Mouse (Mus musculus): Measurements from ENCODE around the gene Dpp10. TPM values are rescaled to one million over a fixed set of nuclear protein-coding genes. Genes with fewer than 3 reads are reported as not detected.

Gene Dpp10
- 0.04 and 0.19 TPM in 2 replicates for polyA plus RNA-seq (2015; fragmentation: Nextera tagmentation; extraction: Ambion mirVana)

DNA sequence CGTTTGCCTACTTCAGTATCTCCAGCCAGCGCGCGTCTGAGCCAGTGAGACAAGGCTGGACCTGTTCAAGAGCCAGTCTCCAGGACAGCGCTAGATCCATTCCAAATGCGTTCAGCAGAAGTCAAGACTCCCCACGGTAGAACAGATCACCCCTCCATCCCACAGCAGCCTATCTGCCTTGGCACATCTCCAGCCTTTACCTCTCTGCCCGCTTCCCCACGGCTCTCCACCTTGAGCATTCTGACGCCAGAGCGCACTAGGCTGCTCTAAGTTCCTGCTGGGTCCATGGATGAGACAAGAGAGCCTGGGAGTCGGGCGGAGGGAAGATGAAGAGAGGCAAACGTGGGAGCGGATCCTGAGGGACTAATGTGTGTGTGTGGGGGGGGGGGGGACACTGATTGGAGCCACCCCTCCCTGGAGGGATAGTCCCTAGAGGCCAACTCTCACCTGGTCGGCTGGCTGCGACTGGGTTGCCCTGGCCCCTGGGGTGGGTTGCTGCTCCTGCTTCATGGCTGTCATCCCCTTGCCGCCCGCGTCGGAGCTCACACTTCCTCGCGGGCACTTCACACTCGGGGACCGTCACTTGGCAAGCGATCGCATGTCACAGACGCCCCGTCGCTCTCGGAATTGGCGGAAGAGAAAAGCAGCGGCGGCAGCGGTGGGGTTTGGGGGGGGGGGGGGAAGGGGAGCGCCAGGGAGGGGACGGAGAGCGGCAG lies at the start of gene Dpp10:
Dpp10 (minus strand) TSS at position 635 of the 716 bp plus-strand sequence.
- H3K36me3 ChIP-seq = no peaks in the 10 kb centered on the region
- peaks cover 10% of the 10 kb centered on the region for H3K4me1 ChIP-seq
- H3K4me2 ChIP-seq = peak within 1 kb of the TSS; percentile 87
- WGBS = under 1% methylated on average over 27 of the region's 38 CpGs
- peaks cover 63% of the 10 kb centered on the region for H3K27me3 ChIP-seq (replicated peaks)
- peak within 1 kb of the TSS; percentile 44; the same call in 1 of the 2 replicates for H3K9ac ChIP-seq
- H3K9me3 ChIP-seq = no peaks in the 10 kb centered on the region
- peak within 1 kb of the TSS; percentile 51 for H3K4me3 ChIP-seq
- no peak within 1 kb of the TSS for H3K27ac ChIP-seq (replicated peaks)
- ATAC-seq (ENCODE audit: extremely low read depth, insufficient number of reproducible peaks, low FRiP score, low TSS enrichment) = no peak

DNA sequence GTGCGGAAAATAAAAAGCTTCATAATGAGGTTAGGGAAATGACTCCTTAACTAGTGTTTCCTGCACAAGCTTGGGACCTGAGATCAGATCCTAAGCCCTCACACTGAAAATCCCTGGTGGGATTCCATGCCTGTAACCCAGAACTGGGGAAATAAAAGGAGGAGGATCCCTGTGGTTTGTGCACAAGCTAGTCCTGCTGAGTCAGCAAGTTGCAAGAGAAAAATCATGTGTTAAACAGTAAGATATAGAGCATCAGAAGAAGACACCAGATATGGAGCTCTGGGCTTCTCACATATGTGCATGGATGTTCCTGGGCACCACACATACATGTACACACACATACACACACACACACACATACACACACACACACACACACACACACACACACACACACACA lies 3.2 kb upstream of the Dpp10 start:
- Histone ChIP-seq H3K9ac (no peak overlapping the region), H3K9me3 (no peaks in the 10 kb centered on the region), H3K36me3 (no peaks in the 10 kb centered on the region), H3K27ac (replicated peaks) (no peak overlapping the region), H3K4me3 (no peak overlapping the region), H3K4me1 (peaks cover 10% of the 10 kb centered on the region), H3K4me2 (no peak overlapping the region), H3K27me3 (replicated peaks) (peaks cover 53% of the 10 kb centered on the region)
- 85% methylated on average over 1 of the region's 1 CpGs for WGBS
- no peak for ATAC-seq (ENCODE audit: extremely low read depth, insufficient number of reproducible peaks, low FRiP score, low TSS enrichment)

DNA sequence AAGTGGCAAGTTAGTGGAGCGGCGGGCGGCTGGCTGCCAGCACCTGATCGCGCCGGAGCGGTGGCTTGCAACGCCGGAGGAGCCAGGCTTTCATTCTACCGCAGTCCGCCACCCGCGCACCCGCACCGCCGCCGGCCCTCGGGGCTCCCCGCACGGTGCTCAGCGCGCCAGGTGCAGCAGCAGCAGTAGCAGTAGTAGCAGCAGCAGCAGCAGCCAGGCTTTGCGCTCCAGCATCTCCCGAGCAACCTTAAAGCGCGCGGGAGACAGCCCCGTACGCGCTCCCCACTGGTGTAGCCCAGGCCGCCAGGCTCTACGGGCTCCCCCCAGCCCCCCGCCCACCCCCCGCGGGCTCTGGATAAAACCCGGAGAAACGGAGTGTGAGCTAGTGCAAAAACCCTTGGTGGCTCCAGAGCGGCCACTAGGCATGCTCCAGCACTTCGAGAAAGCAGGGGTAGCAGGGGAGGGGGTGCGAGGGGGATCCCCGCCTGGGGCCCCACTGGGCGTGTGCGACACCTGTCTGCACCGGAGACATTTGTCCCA lies 472 bp upstream of the Dpp10 start:
- Histone ChIP-seq H3K27me3 (replicated peaks) (peaks cover 63% of the 10 kb centered on the region), H3K9ac (peak overlapping the region; percentile 44; the same call in 1 of the 2 replicates), H3K4me1 (peaks cover 10% of the 10 kb centered on the region), H3K4me3 (peak overlapping the region; percentile 51), H3K36me3 (no peaks in the 10 kb centered on the region), H3K4me2 (peak overlapping the region; percentile 87), H3K27ac (replicated peaks) (no peak overlapping the region), H3K9me3 (no peaks in the 10 kb centered on the region)
- WGBS = under 1% methylated on average over 44 of the region's 44 CpGs
- no peak; the same call in 1 of the 2 replicates for ATAC-seq (ENCODE audit: extremely low read depth, insufficient number of reproducible peaks, low FRiP score, low TSS enrichment)

DNA sequence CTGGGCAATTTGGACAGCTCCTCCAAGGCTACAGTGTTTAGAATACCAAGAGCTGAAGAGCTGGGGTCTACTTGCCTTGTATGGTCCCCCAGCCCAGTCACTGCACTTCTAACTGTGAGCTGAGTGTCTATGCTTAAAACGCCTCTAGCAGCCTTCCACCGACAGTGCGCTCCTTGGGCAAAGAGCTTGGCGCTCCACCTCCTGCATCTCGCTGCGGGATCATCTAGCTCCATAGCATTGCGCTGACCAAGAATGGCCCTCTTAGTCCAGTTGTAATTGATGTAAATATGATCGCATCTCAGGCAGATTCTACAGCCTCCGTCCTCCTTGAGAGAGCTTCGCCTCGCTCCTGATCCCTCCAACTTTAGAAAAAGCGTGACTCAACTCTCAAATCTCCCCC lies 1.2 kb downstream of the Dpp10 start:
- Histone ChIP-seq H3K27me3 (replicated peaks) (peaks cover 55% of the 10 kb centered on the region), H3K4me3 (no peak overlapping the region), H3K4me1 (peaks cover 10% of the 10 kb centered on the region), H3K27ac (replicated peaks) (no peak overlapping the region), H3K36me3 (no peaks in the 10 kb centered on the region), H3K4me2 (no peak overlapping the region), H3K9me3 (no peaks in the 10 kb centered on the region), H3K9ac (no peak overlapping the region)
- WGBS = 20% methylated on average over 12 of the region's 12 CpGs
- no peak for ATAC-seq (ENCODE audit: extremely low read depth, insufficient number of reproducible peaks, low FRiP score, low TSS enrichment)

DNA sequence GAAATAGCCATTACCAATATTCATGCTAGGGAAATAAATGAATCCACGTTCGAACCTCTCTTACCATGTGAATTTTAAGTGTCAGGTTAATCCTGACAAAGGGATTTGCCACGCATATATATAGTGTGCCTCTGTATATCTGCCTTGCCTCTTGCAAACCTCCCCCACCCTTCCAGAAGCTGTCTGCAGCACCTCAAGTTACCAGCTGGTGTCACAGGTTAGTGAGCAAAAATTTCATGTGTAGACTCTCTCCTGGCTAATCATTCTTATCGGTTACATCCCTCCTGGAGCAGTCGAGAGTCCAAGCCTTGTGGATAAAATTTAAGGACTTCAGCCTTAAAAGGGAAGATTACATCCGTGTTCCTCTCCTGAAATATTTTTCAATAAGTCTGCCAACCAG lies 1.9 kb downstream of the Dpp10 start:
- no peak for ATAC-seq (ENCODE audit: extremely low read depth, insufficient number of reproducible peaks, low FRiP score, low TSS enrichment)

DNA sequence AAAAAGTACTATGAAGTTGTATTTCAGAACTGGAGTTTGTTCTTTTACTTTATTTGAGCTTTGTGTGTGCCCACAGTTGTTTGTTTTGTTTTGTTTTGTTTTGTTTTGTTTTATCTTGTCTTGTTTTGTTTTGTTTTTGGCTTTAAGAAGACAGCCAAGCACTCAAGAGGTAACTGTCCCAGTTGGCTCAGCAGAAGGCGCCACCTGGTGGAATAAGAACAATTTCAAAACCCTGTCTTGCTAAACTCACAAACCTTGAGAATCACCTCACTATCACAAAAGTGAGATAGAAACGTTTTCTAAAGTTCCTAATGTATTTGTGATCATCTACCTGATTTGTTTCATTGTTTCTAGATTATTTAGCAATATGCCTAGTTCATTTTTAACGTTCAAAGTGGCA lies 3.8 kb downstream of the Dpp10 start:
- Histone ChIP-seq H3K9me3 (no peaks in the 10 kb centered on the region), H3K4me1 (peaks cover 10% of the 10 kb centered on the region), H3K27ac (replicated peaks) (no peak overlapping the region), H3K36me3 (no peaks in the 10 kb centered on the region), H3K27me3 (replicated peaks) (peaks cover 40% of the 10 kb centered on the region), H3K4me3 (no peak overlapping the region), H3K4me2 (no peak overlapping the region), H3K9ac (no peak overlapping the region)
- ATAC-seq (ENCODE audit: extremely low read depth, insufficient number of reproducible peaks, low FRiP score, low TSS enrichment) = no peak
- WGBS = 8% methylated on average over 3 of the region's 3 CpGs

More for the DNA sequence above, 1.9 kb downstream of the Dpp10 start:
- H3K36me3 ChIP-seq = no peaks in the 10 kb centered on the region
- no peak overlapping the region for H3K4me3 ChIP-seq
- no peak overlapping the region for H3K4me2 ChIP-seq
- no peaks in the 10 kb centered on the region for H3K9me3 ChIP-seq
- WGBS = 48% methylated on average over 6 of the region's 6 CpGs
- H3K9ac ChIP-seq = no peak overlapping the region
- H3K27me3 ChIP-seq (replicated peaks) = peaks cover 51% of the 10 kb centered on the region
- H3K4me1 ChIP-seq = peaks cover 10% of the 10 kb centered on the region
- H3K27ac ChIP-seq (replicated peaks) = no peak overlapping the region

DNA sequence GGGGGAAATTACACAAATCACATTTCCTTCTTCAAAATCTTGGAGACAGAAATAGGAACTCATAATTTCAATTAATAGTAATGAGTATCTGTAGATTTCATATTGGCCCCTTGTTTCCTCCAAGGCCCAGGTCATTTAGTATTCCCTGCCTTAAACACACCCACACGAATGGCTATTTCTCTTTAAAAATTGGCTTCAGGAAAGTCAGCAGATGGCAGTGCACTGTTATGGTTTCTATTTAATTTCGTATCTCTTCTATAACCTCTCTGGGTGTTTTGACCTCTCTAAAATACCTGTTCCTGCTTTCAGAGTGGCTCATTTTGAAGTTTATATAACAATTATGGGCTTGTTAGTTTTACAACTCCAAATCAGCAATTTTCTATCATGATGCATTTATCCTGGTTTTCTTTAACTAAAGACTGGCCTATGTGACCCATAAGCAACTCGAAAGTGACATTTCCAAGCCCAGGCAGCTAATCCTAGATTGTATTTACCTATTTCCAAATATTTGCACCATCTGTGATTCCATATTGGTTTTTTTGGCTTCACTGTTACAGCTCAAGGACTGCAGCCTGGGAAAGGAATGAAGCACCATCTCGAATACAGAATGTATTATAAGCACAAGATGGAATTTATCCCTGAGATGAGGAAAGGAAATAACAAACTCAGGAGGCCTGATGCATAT lies 9.9 kb downstream of the Dpp10 start:
- Histone ChIP-seq H3K9me3 (no peaks in the 10 kb centered on the region), H3K36me3 (no peaks in the 10 kb centered on the region), H3K4me2 (no peak overlapping the region), H3K27me3 (replicated peaks) (no peaks in the 10 kb centered on the region), H3K4me3 (no peak overlapping the region), H3K9ac (no peak overlapping the region), H3K4me1 (no peaks in the 10 kb centered on the region), H3K27ac (replicated peaks) (no peak overlapping the region)
- no peak for ATAC-seq (ENCODE audit: extremely low read depth, insufficient number of reproducible peaks, low FRiP score, low TSS enrichment)
- WGBS = 57% methylated on average over 4 of the region's 4 CpGs

DNA sequence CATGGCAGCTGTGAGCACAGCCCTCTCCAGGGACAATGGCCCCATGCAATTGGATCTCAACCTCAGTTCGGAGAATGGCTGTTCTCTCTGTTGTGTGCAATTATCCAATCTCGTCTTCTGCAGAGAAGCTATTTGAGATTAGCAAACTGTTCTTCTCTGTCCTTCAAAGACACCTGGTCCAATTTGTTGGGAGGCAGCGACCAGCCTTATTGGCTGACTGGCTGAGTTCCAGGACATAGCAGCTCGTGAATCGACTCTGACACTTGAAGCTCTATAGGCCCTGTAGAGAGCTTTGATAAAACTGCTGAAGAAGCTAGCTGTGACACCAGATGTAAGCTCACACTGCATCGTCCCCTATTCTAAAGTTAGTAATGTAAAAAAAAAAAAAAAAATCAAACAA lies 12.7 kb downstream of the Dpp10 start:
- no peak for ATAC-seq (ENCODE audit: extremely low read depth, insufficient number of reproducible peaks, low FRiP score, low TSS enrichment)
- Histone ChIP-seq H3K27ac (replicated peaks) (no peak overlapping the region), H3K36me3 (no peaks in the 10 kb centered on the region), H3K4me1 (no peaks in the 10 kb centered on the region), H3K27me3 (replicated peaks) (no peaks in the 10 kb centered on the region), H3K9ac (no peak overlapping the region), H3K4me2 (no peak overlapping the region), H3K9me3 (no peaks in the 10 kb centered on the region), H3K4me3 (no peak overlapping the region)
- WGBS = 64% methylated on average over 6 of the region's 6 CpGs

DNA sequence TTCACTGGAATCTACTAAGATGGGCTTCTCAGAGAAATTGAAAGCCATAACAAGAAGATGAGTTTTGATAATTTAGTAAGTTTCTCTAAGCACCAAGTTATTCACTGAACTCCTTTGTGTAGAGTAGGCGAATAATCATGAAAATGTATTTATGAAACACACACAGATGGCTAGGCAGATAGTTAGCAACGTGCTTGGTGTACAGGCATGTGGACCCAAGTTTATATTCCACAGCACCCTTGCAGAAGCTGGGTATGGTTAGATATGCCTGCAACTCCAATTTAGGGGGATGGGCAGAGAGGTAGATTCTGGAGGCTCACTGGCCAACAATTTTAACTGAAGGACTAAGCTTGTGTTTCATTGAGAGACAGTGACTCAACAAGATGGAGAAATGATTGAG lies 13.4 kb downstream of the Dpp10 start:
- no peaks in the 10 kb centered on the region for H3K9me3 ChIP-seq
- 60% methylated on average over 2 of the region's 2 CpGs for WGBS
- no peak overlapping the region for H3K9ac ChIP-seq
- H3K4me1 ChIP-seq = no peaks in the 10 kb centered on the region
- no peak overlapping the region for H3K4me3 ChIP-seq
- H3K27me3 ChIP-seq (replicated peaks) = no peaks in the 10 kb centered on the region
- H3K27ac ChIP-seq (replicated peaks) = no peak overlapping the region
- no peak for ATAC-seq (ENCODE audit: extremely low read depth, insufficient number of reproducible peaks, low FRiP score, low TSS enrichment)
- no peak overlapping the region for H3K4me2 ChIP-seq
- no peaks in the 10 kb centered on the region for H3K36me3 ChIP-seq

DNA sequence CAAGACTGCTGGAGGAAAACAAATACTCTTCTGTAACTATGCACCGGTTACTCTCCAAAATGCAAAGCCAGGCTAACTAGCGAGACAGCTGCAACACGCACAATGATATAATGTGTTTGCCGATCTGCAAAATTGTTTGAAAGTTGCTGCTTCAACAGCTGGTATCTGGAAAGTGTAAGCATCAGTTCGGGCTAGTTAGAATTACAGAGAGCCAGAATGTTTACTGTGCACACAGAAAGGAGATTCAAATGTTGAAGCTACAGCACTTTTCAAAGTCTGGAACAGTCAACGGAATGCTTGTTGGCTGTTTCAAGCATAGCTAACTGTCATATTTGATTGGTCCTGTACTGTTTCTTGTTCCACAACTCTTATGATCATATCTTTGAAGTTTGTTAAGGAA lies 42.6 kb downstream of the Dpp10 start:
- WGBS = 79% methylated on average over 6 of the region's 6 CpGs
- no peak for ATAC-seq (ENCODE audit: extremely low read depth, insufficient number of reproducible peaks, low FRiP score, low TSS enrichment)
- Histone ChIP-seq H3K4me2 (no peak overlapping the region), H3K9ac (no peak overlapping the region), H3K36me3 (no peaks in the 10 kb centered on the region), H3K4me1 (no peaks in the 10 kb centered on the region), H3K9me3 (no peaks in the 10 kb centered on the region), H3K27me3 (replicated peaks) (no peaks in the 10 kb centered on the region), H3K27ac (replicated peaks) (no peak overlapping the region), H3K4me3 (no peak overlapping the region)

DNA sequence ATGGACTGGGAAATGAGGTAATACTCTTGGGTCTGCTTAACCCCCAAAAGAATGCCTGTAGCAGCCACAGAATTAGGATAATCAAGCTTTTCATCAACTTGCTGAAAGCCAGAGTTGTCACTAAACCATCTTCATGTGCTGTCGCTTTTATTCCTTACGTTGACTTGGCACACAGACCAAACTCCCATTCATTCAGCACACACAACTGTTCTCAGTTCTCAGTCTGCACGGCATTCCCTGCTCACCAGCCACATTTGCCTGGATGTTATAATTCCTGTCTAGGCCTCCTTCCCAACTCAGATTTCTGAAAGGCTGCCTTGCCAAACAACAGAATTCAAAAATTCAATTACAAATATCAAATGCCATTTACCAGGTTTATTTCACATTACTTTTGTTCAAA lies 49.6 kb downstream of the Dpp10 start:
- no peak overlapping the region for H3K4me2 ChIP-seq
- ATAC-seq (ENCODE audit: extremely low read depth, insufficient number of reproducible peaks, low FRiP score, low TSS enrichment) = no peak
- no peaks in the 10 kb centered on the region for H3K9me3 ChIP-seq
- H3K4me3 ChIP-seq = no peak overlapping the region
- no peaks in the 10 kb centered on the region for H3K4me1 ChIP-seq
- H3K36me3 ChIP-seq = no peaks in the 10 kb centered on the region
- WGBS = 81% methylated on average over 3 of the region's 3 CpGs
- H3K27me3 ChIP-seq (replicated peaks) = no peaks in the 10 kb centered on the region
- H3K27ac ChIP-seq (replicated peaks) = no peak overlapping the region
- H3K9ac ChIP-seq = no peak overlapping the region
